Mouse (Mus musculus) small intestine, adult 2 months (tissue): ENCODE results near the gene Flvcr2. TPM values are rescaled to one million over a fixed set of nuclear protein-coding genes. Genes with fewer than 3 reads are reported as not detected.
A peak's percentile ranks its signal among the peaks of the same experiment; 100 is the strongest.

ENCODE experiments used
- H3K27ac ChIP-seq: fragments of 200-500 bp; 2 replicates; pipeline ENCODE4 v1.5.1; 2012; ENCODE audit warnings: low read depth, low read length, control low read depth, inconsistent platforms; ENCODE audit not compliant: insufficient read depth
- H3K27me3 ChIP-seq: fragments of 200-500 bp; 2 replicates; pipeline ENCODE4 v1.6.1; 2012; ENCODE audit warnings: mild to moderate bottlenecking, moderate library complexity, low read length, inconsistent platforms; ENCODE audit not compliant: control insufficient read depth, insufficient read depth
- H3K36me3 ChIP-seq: fragments of 200-500 bp; 2 replicates; pipeline ENCODE4 v1.6.1; 2012; ENCODE audit warnings: mild to moderate bottlenecking, low read length, control low read depth, inconsistent platforms; ENCODE audit not compliant: control insufficient read depth, insufficient read depth
- H3K4me1 ChIP-seq: fragments of 200-500 bp; 2 replicates; pipeline ENCODE4 v1.6.1; 2012; ENCODE audit warnings: low read length, inconsistent platforms, mixed read lengths; ENCODE audit not compliant: control insufficient read depth, insufficient read depth, insufficient read length
- H3K4me3 ChIP-seq: fragments of 200-500 bp; 2 replicates; pipeline ENCODE4 v1.5.1; 2012; ENCODE audit warnings: low read depth, mild to moderate bottlenecking, control low read depth, inconsistent platforms, low read length, moderate library complexity
- CTCF ChIP-seq: fragments of 200-500 bp; IDR thresholded peaks from 2 replicates; pipeline ENCODE4 v1.5.1; 2012; ENCODE audit warnings: low read depth, mild to moderate bottlenecking, control low read depth, inconsistent platforms, low read length, moderate library complexity, mixed read lengths; ENCODE audit not compliant: insufficient replicate concordance, insufficient read length; ENCODE audit errors: extremely low read depth
- POLR2A ChIP-seq: fragments of 200-500 bp; IDR thresholded peaks from 2 replicates; pipeline ENCODE4 v1.6.1; 2012; ENCODE audit warnings: low read depth, mild to moderate bottlenecking, control low read depth, inconsistent platforms, low read length, moderate library complexity
- WGBS: fragments of 180-500 bp; shearing (Covaris S2); methylation state at CpG from one replicate; pipeline ENCODE4 v1.1.7; 2018; 5-methylcytosine and 5-hydroxymethylcytosine counted together
- polyA plus RNA-seq: library from polyadenylated mRNA; depleted of rRNA; stranded (reverse); fragments of >200 nt; gene quantifications from 2 replicates; pipeline ENCODE4 v1.2.3, GENCODE M21; 2012

Flvcr2 gene
- polyA plus RNA-seq, 1 experiment: 3.4 TPM

GRCm38 (mm10) chr12:85746696-85747219, 419 bp downstream of the Flvcr2 start:
- Histone ChIP-seq H3K4me1 (peaks cover 3% of the 10 kb centered on the region), H3K27ac (no peak overlapping the region), H3K27me3 (peaks cover 4% of the 10 kb centered on the region; the same call in 1 of the 2 replicates), H3K36me3 (no peaks in the 10 kb centered on the region), H3K4me3 (peak overlapping the region; percentile 63)
- WGBS: 18% methylated on average over 21 of the region's 21 CpGs
- TF ChIP-seq POLR2A (no peak), CTCF (no peak)

DNA sequence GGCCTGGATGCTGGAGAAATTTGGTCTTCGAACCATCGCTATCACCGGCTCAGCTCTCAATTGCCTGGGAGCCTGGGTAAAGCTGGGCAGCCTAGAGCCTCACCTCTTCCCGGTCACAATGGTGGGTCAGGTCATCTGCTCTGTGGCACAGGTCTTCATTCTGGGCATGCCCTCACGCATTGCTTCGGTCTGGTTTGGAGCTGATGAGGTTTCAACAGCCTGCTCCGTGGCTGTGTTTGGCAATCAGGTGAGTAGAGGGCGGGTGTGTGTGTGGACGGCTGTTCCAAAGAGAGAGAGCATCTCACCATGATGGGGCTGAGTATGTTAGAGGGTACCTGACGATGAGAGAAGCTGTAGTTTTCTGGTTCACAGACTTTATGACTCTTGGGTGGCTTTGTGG, 1.0 kb downstream of the Flvcr2 start:
- H3K27ac ChIP-seq: no peak overlapping the region
- peaks cover 3% of the 10 kb centered on the region for H3K4me1 ChIP-seq
- no peaks in the 10 kb centered on the region for H3K36me3 ChIP-seq
- peaks cover 4% of the 10 kb centered on the region; the same call in 1 of the 2 replicates for H3K27me3 ChIP-seq
- 78% methylated on average over 10 of the region's 10 CpGs for WGBS
- TF ChIP-seq CTCF: no peak
- TF ChIP-seq POLR2A: no peak
- peak overlapping the region; percentile 63 for H3K4me3 ChIP-seq

DNA sequence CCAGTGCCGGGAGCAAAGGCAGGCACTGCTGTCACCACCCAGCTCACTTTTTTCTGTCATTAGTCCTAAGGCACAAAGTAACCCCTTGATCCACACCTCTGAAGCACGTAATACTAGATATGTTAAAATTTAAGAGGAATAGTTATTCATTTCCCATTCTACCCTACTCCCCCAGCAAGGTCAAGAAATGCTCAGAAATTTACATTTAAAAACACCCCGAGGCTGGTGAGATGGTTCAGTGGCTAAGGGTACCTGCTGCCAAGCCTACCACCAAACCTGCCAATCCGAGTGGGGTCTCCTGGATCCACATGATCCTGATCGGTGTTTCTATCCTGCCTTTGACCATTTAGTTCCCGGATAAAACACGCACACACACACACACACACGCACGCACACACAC, 3.5 kb downstream of the Flvcr2 start:
- 89% methylated on average over 9 of the region's 9 CpGs for WGBS
- Histone ChIP-seq H3K4me1 (peaks cover 5% of the 10 kb centered on the region), H3K27ac (no peak overlapping the region), H3K4me3 (no peak overlapping the region), H3K36me3 (no peaks in the 10 kb centered on the region), H3K27me3 (peaks cover 4% of the 10 kb centered on the region; the same call in 1 of the 2 replicates)
- no peak for TF ChIP-seq CTCF

- no peak for TF ChIP-seq POLR2A
- no peak for TF ChIP-seq CTCF
- no peak overlapping the region for H3K27ac ChIP-seq
- peaks cover 4% of the 10 kb centered on the region; the same call in 1 of the 2 replicates for H3K4me1 ChIP-seq
- WGBS: 62% methylated on average over 6 of the region's 6 CpGs
- no peaks in the 10 kb centered on the region for H3K36me3 ChIP-seq
- no peak overlapping the region for H3K4me3 ChIP-seq
- no peaks in the 10 kb centered on the region for H3K27me3 ChIP-seq
These were observed 5.8 kb downstream of the Flvcr2 start for GRCm38 (mm10) chr12:85752116-85752515.

GRCm38 (mm10) chr12:85753223-85753622, 6.9 kb downstream of the Flvcr2 start:
- Histone ChIP-seq H3K36me3 (no peaks in the 10 kb centered on the region), H3K4me1 (peaks cover 4% of the 10 kb centered on the region; the same call in 1 of the 2 replicates), H3K4me3 (no peak overlapping the region), H3K27ac (no peak overlapping the region), H3K27me3 (no peaks in the 10 kb centered on the region)
- TF ChIP-seq POLR2A: no peak
- 70% methylated on average over 2 of the region's 2 CpGs for WGBS

GRCm38 (mm10) chr12:85754611-85755265, 8.4 kb downstream of the Flvcr2 start:
- Histone ChIP-seq H3K27ac (no peak overlapping the region), H3K4me1 (peaks cover 9% of the 10 kb centered on the region; the same call in 1 of the 2 replicates), H3K27me3 (no peaks in the 10 kb centered on the region), H3K36me3 (no peaks in the 10 kb centered on the region), H3K4me3 (no peak overlapping the region)
- 47% methylated on average over 5 of the region's 5 CpGs for WGBS
- TF ChIP-seq CTCF (no peak), POLR2A (no peak)

GRCm38 (mm10) chr12:85756455-85756854, 10.1 kb downstream of the Flvcr2 start:
- H3K4me1 ChIP-seq: peaks cover 9% of the 10 kb centered on the region; the same call in 1 of the 2 replicates
- TF ChIP-seq POLR2A (no peak), CTCF (no peak)
- 86% methylated on average over 3 of the region's 3 CpGs for WGBS
- no peak overlapping the region for H3K4me3 ChIP-seq
- H3K27ac ChIP-seq: no peak overlapping the region
- no peaks in the 10 kb centered on the region for H3K36me3 ChIP-seq
- no peaks in the 10 kb centered on the region for H3K27me3 ChIP-seq
